Mouse (Mus musculus) limb, embryonic 11.5 days (tissue): ENCODE results near the gene Glis2. TPM values are rescaled to one million over a fixed set of nuclear protein-coding genes. Genes with fewer than 3 reads are reported as not detected.
"Not testable (repeated sequence)": the region's sequence is repeated elsewhere in the genome, so short reads cannot be mapped to it uniquely, and the experiment has no call there.

Source experiments
- ATAC-seq: fragments of 200-750 bp; cut with Nextera tagmentation; 2 replicates; pipeline ENCODE4 v1.8.0; 2017; ENCODE audit warnings: low read depth; ENCODE audit not compliant: insufficient number of reproducible peaks, low FRiP score, low TSS enrichment
- DNase-seq: peaks from one replicate; pipeline ENCODE4 v3.0.0-alpha.2; 2015; ENCODE audit warnings: low spot score
- H3K27ac ChIP-seq: fragments of 300-500 bp; sonication (generic); replicated peaks from 2 replicates; pipeline ENCODE4 v1.5.1; 2014; ENCODE audit warnings: low read depth, mild to moderate bottlenecking, low read length
- H3K27me3 ChIP-seq: fragments of 300-500 bp; sonication (generic); 2 replicates; pipeline ENCODE4 v1.6.1; 2014; ENCODE audit warnings: mild to moderate bottlenecking, low read length, mixed read lengths; ENCODE audit not compliant: control insufficient read depth, insufficient read depth
- H3K36me3 ChIP-seq: fragments of 300-500 bp; sonication (generic); 2 replicates; pipeline ENCODE4 v1.6.1; 2014; ENCODE audit warnings: mild to moderate bottlenecking, low read length, moderate library complexity, mixed read lengths; ENCODE audit not compliant: control insufficient read depth, insufficient read depth
- H3K4me1 ChIP-seq: fragments of 300-500 bp; sonication (generic); 2 replicates; pipeline ENCODE4 v1.6.1; 2014; ENCODE audit warnings: low read length, mixed read lengths; ENCODE audit not compliant: control insufficient read depth, insufficient read depth
- H3K4me2 ChIP-seq: fragments of 300-500 bp; sonication (generic); 2 replicates; pipeline ENCODE4 v1.6.1; 2014; ENCODE audit warnings: low read depth, mild to moderate bottlenecking, moderate library complexity; ENCODE audit not compliant: severe bottlenecking
- H3K4me3 ChIP-seq: fragments of 300-500 bp; sonication (generic); 2 replicates; pipeline ENCODE4 v1.5.1; 2014; ENCODE audit warnings: low read depth, low read length
- H3K9ac ChIP-seq: fragments of 300-500 bp; sonication (generic); 2 replicates; pipeline ENCODE4 v1.6.1; 2014; ENCODE audit warnings: mild to moderate bottlenecking, low read length
- H3K9me3 ChIP-seq: fragments of 300-500 bp; sonication (generic); 2 replicates; pipeline ENCODE4 v1.6.1; 2016; ENCODE audit warnings: low read length; ENCODE audit not compliant: control insufficient read depth
- whole genome bisulfite sequencing: fragments of 180-500 bp; shearing (Covaris S2); extraction: QIAGEN DNeasy Blood & Tissue Kit; methylation state at CpG from one replicate; pipeline ENCODE4 v1.1.7; 2014; 5-methylcytosine and 5-hydroxymethylcytosine counted together
- polyA plus RNA-seq: library from polyadenylated mRNA; unstranded; fragments of >200 nt; fragmentation: Nextera tagmentation; extraction: Ambion mirVana; gene quantifications from 2 replicates; pipeline ENCODE4 v1.2.1, GENCODE M21; 2014

Glis2 gene
- polyA plus RNA-seq, 1 experiment from 2014 or later, result 27.4 TPM

- Histone ChIP-seq H3K4me2 (no peak overlapping the region), H3K27ac (no peak overlapping the region), H3K9me3 (no peaks in the 10 kb centered on the region), H3K27me3 (no peaks in the 10 kb centered on the region), H3K4me3 (no peak overlapping the region), H3K36me3 (no peaks in the 10 kb centered on the region), H3K4me1 (peaks cover 8% of the 10 kb centered on the region; the same call in 1 of the 2 replicates), H3K9ac (no peak overlapping the region)
- DNase-seq (peak; percentile 39), ATAC-seq (peak; percentile 59; the same call in 1 of the 2 replicates)
- WGBS, result 47% methylated on average over 4 of the region's 4 CpGs
Observed at GRCm38 (mm10) chr16:4570737-4571136, 23.8 kb upstream of the Glis2 start.

DNA sequence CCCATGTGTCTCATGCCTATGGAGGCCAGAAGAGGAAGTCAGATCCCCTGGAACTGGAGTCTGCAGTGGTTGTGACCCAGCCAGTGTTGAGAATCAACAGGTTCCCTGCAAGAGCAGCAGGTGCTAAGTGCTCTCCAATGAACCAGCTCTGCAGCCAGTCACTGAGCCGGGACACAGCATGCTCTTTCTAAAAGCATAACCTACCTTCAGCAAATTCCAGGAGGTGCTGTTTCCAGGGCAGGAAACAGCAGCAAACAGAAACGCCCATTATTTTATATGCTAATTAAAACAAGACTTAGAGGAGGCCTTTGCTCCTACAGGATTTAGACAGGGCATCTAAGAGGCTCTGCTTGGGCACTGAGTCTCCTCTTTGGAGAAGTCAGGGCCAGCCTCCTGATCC, 18.5 kb upstream of the Glis2 start:
- 18% methylated on average over 2 of the region's 2 CpGs for WGBS

DNA sequence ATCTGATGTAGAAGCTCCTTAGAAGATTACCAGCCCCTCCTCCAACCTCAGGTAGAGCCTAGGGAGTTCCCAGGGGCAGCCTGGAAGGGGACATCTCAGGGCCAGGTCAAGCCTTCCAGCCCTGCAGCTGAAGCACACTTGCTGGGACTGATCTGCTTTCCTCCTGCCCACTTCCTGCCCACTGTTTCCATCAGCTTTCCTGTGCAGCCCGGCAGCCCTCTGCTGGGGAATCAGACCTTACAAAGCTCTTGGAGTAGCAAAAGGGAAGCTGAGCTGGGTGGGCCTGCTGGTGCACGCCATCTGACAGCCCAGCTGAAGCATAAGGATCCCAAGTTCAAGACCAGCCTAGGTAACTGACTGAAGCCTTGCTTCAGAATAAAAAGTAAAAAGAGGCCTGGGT, 17.6 kb upstream of the Glis2 start:
- no peak for DNase-seq
- Histone ChIP-seq H3K27ac (no peak overlapping the region), H3K9ac (no peak overlapping the region), H3K27me3 (no peaks in the 10 kb centered on the region), H3K4me3 (no peak overlapping the region), H3K9me3 (no peaks in the 10 kb centered on the region), H3K36me3 (no peaks in the 10 kb centered on the region), H3K4me2 (no peak overlapping the region), H3K4me1 (peaks cover 6% of the 10 kb centered on the region; the same call in 1 of the 2 replicates)
- no peak for ATAC-seq
- WGBS, result 74% methylated on average over 2 of the region's 2 CpGs

More for the DNA sequence above, 18.5 kb upstream of the Glis2 start:
- H3K9ac ChIP-seq, result no peak overlapping the region
- H3K4me2 ChIP-seq, result no peak overlapping the region
- H3K27ac ChIP-seq, result no peak overlapping the region
- H3K9me3 ChIP-seq, result no peaks in the 10 kb centered on the region
- H3K36me3 ChIP-seq, result no peaks in the 10 kb centered on the region
- ATAC-seq (no peak), DNase-seq (no peak)
- no peak overlapping the region for H3K4me3 ChIP-seq
- H3K27me3 ChIP-seq, result no peaks in the 10 kb centered on the region
- H3K4me1 ChIP-seq, result peaks cover 9% of the 10 kb centered on the region; the same call in 1 of the 2 replicates

- Histone ChIP-seq H3K27me3 (no peaks in the 10 kb centered on the region), H3K4me2 (no peak overlapping the region), H3K9me3 (no peaks in the 10 kb centered on the region), H3K4me3 (no peak overlapping the region), H3K9ac (no peak overlapping the region), H3K36me3 (no peaks in the 10 kb centered on the region), H3K4me1 (peaks cover 6% of the 10 kb centered on the region; the same call in 1 of the 2 replicates), H3K27ac (no peak overlapping the region)
- DNase-seq, result no peak
- ATAC-seq, result no peak
- WGBS, result 63% methylated on average over 7 of the region's 7 CpGs
Observed at GRCm38 (mm10) chr16:4578630-4579029, 15.9 kb upstream of the Glis2 start.

GRCm38 (mm10) chr16:4581179-4581578, 13.3 kb upstream of the Glis2 start:
- H3K36me3 ChIP-seq, H3K27me3 ChIP-seq, H3K4me1 ChIP-seq, H3K4me3 ChIP-seq, ATAC-seq, DNase-seq, H3K4me2 ChIP-seq, H3K27ac ChIP-seq, H3K9ac ChIP-seq, H3K9me3 ChIP-seq: not testable (repeated sequence)
- WGBS, result 86% methylated on average over 4 of the region's 4 CpGs

- ATAC-seq (no peak), DNase-seq (no peak)
- H3K9ac ChIP-seq, result no peak overlapping the region
- H3K4me3 ChIP-seq, result no peak overlapping the region
- whole genome bisulfite sequencing, result 80% methylated on average over 3 of the region's 3 CpGs
- H3K27ac ChIP-seq, result no peak overlapping the region
- no peak overlapping the region for H3K4me2 ChIP-seq
- 0 out of 2 replicates have a peak, but pooled peaks cover 3% of the 10 kb centered on the region for H3K4me1 ChIP-seq
- no peaks in the 10 kb centered on the region for H3K9me3 ChIP-seq
- H3K27me3 ChIP-seq, result no peaks in the 10 kb centered on the region
- H3K36me3 ChIP-seq, result no peaks in the 10 kb centered on the region
Observed at GRCm38 (mm10) chr16:4583807-4584206, 10.7 kb upstream of the Glis2 start.

DNA sequence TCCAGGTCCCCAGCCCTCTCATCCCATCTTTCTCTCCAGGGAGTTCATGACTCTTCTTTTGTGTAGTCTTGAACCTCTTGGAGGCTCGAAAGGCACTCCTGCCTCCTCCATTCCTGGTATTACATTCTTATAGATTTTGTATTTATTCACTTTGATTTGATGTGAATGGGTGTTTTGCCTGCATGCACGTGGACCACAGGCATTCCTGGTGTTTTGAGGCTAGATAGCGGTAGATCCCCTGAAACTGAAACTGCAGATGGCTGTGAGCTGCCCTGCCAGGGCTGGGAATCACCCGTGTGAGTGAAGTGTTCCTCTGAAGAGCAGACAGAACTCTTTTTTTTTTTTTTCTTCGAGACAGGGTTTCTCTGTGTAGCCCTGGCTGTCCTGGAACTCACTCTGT, 10.1 kb upstream of the Glis2 start:
- 86% methylated on average over 5 of the region's 5 CpGs for WGBS
- H3K27me3 ChIP-seq, result no peaks in the 10 kb centered on the region

GRCm38 (mm10) chr16:4585642-4586530, 8.6 kb upstream of the Glis2 start:
- peak overlapping the region; percentile 62 for H3K4me2 ChIP-seq
- H3K9ac ChIP-seq, result peak overlapping the region; percentile 61
- peak overlapping the region; percentile 36 for H3K4me3 ChIP-seq
- H3K4me1 ChIP-seq, result 0 out of 2 replicates have a peak, but pooled peaks cover 3% of the 10 kb centered on the region
- WGBS, result 7% methylated on average over 14 of the region's 14 CpGs
- no peaks in the 10 kb centered on the region for H3K27me3 ChIP-seq
- peak; percentile 25 for ATAC-seq
- DNase-seq, result peak; percentile 29
- H3K36me3 ChIP-seq, result no peaks in the 10 kb centered on the region
- peak overlapping the region; percentile 77 for H3K27ac ChIP-seq
- no peaks in the 10 kb centered on the region for H3K9me3 ChIP-seq

More for the DNA sequence above, 10.1 kb upstream of the Glis2 start:
- Histone ChIP-seq H3K9me3 (no peaks in the 10 kb centered on the region), H3K27ac (no peak overlapping the region), H3K4me3 (no peak overlapping the region), H3K36me3 (no peaks in the 10 kb centered on the region), H3K9ac (no peak overlapping the region), H3K4me1 (0 out of 2 replicates have a peak, but pooled peaks cover 3% of the 10 kb centered on the region), H3K4me2 (no peak overlapping the region)
- ATAC-seq (no peak), DNase-seq (no peak)
